Mouse (Mus musculus): Measurements from ENCODE around the gene Trappc1. TPM values are rescaled to one million over a fixed set of nuclear protein-coding genes. Genes with fewer than 3 reads are reported as not detected.

The Trappc1 gene
- total and polyA plus RNA-seq, 3 experiments, result 58.6 to 89.8 TPM; not detected in 1

GRCm38 (mm10) chr11:69366855-69367615 is 43.3 kb downstream of the Trappc1 start (continued):
- peak; percentile 43; the same call in 1 of the 2 replicates for TF ChIP-seq MXI1 (IDR thresholded peaks at IDR 0.05; ENCODE audit: low read depth, low read length)
- TF ChIP-seq GABPA (IDR thresholded peaks at IDR 0.05; ENCODE audit: low read depth, low read length), result no peak
- peak; percentile 41; the same call in 1 of the 2 replicates for TF ChIP-seq MAX (IDR thresholded peaks at IDR 0.05; ENCODE audit: low read length)
- TF ChIP-seq TAL1 (IDR thresholded peaks at IDR 0.05; ENCODE audit: low read length), result no peak

GRCm38 (mm10) chr11:69367616-69368355 is 44.0 kb downstream of the Trappc1 start:
- H3K9ac ChIP-seq (ENCODE audit: control insufficient read depth, low read depth, low read length, poor library complexity, severe bottlenecking), result peak overlapping the region; percentile 88
- no peaks in the 10 kb centered on the region for H3K9me3 ChIP-seq (replicated peaks; ENCODE audit: insufficient read depth, low read length)
- peaks cover 13 to 36% of the 10 kb centered on the region in 2 experiments for H3K4me1 ChIP-seq (ENCODE audit: control insufficient read depth in 1 of 2, insufficient read depth in 2 of 2, low read length in 2 of 2)
- peaks cover 15% of the 10 kb centered on the region for H3K79me2 ChIP-seq (ENCODE audit: control insufficient read depth, insufficient read depth, low read length, poor library complexity)
- peak overlapping the region; percentile 50 to 76 for H3K4me3 ChIP-seq (ENCODE audit: control insufficient read depth in 1 of 2, insufficient read depth in 1 of 2, low read depth in 2 of 2, low read length in 2 of 2)
- H3K27ac ChIP-seq (ENCODE audit: control insufficient read depth, low read depth, low read length), result peak overlapping the region; percentile 83
- peaks cover 0 to 20% of the 10 kb centered on the region in 2 experiments; a peak in 2 of 4 replicates for H3K36me3 ChIP-seq (ENCODE audit: control insufficient read depth in 1 of 2, insufficient read depth in 2 of 2, low read length in 2 of 2)
- H3K27me3 ChIP-seq (ENCODE audit: control insufficient read depth in 1 of 2, insufficient read depth in 2 of 2, low read length in 2 of 2), result no peaks in the 10 kb centered on the region
- peak; percentile 58 for DNase-seq (ENCODE audit: low read depth, low spot score)
- TF ChIP-seq BHLHE40 (IDR thresholded peaks at IDR 0.05; ENCODE audit: borderline replicate concordance, low read depth, low read length) (peak; percentile 46; the same call in 1 of the 2 replicates), MAX (IDR thresholded peaks at IDR 0.05; ENCODE audit: low read length) (peak; percentile 58; the same call in 1 of the 2 replicates), MXI1 (IDR thresholded peaks at IDR 0.05; ENCODE audit: low read depth, low read length) (peak; percentile 79), E2F4 (IDR thresholded peaks at IDR 0.05; ENCODE audit: borderline replicate concordance, low read depth, low read length) (no peak), ZC3H11A (IDR thresholded peaks at IDR 0.05; ENCODE audit: low read depth, low read length) (no peak), KAT2A (conservative IDR thresholded peaks at IDR 0.05; ENCODE audit: low read depth, low read length) (no peak), MYC (IDR thresholded peaks at IDR 0.05; ENCODE audit: low read depth, low read length) (peak; percentile 43; the same call in 1 of the 2 replicates), ZKSCAN1 (IDR thresholded peaks at IDR 0.05; ENCODE audit: low read depth, low read length) (no peak), POLR2A (IDR thresholded peaks at IDR 0.05; ENCODE audit: control insufficient read depth in 1 of 2, insufficient read depth in 1 of 2, low read depth in 1 of 2, low read length in 2 of 2, poor library complexity in 1 of 2) (no peak), ELF1 (IDR thresholded peaks at IDR 0.05; ENCODE audit: low read depth, low read length) (no peak), TCF12 (IDR thresholded peaks at IDR 0.05; ENCODE audit: low read depth, low read length) (no peak), JUND (IDR thresholded peaks at IDR 0.05; ENCODE audit: low read depth, low read length) (no peak), HCFC1 (IDR thresholded peaks at IDR 0.05; ENCODE audit: low read depth, low read length) (0 out of 2 replicates have a peak, but pooled peaks have one; percentile 18), EP300 (IDR thresholded peaks at IDR 0.05; ENCODE audit: low read depth in 1 of 2, low read length in 2 of 2) (no peak; a peak in 1 of 4 replicates), SMC3 (IDR thresholded peaks at IDR 0.05; ENCODE audit: low read depth, low read length) (no peak), UBTF (IDR thresholded peaks at IDR 0.05; ENCODE audit: borderline replicate concordance, insufficient read depth, low read depth, low read length) (no peak), MYB (IDR thresholded peaks at IDR 0.05; ENCODE audit: low read depth, low read length) (0 out of 2 replicates have a peak, but pooled peaks have one; percentile 17), MAFK (IDR thresholded peaks at IDR 0.05; ENCODE audit: borderline replicate concordance, low read depth, low read length) (no peak), TAL1 (IDR thresholded peaks at IDR 0.05; ENCODE audit: low read length) (no peak), ETS1 (IDR thresholded peaks at IDR 0.05; ENCODE audit: low read depth, low read length) (peak; percentile 16; the same call in 1 of the 2 replicates), GABPA (IDR thresholded peaks at IDR 0.05; ENCODE audit: low read depth, low read length) (no peak), CHD1 (IDR thresholded peaks at IDR 0.05; ENCODE audit: low read depth, low read length) (peak; percentile 86; the same call in 1 of the 2 replicates), NELFE (IDR thresholded peaks at IDR 0.05; ENCODE audit: low read depth, low read length) (no peak), TBP (IDR thresholded peaks at IDR 0.05; ENCODE audit: low read depth, low read length) (no peak), POLR2AphosphoS5 (IDR thresholded peaks at IDR 0.05; ENCODE audit: borderline replicate concordance, low read depth, low read length) (no peak), USF1 (IDR thresholded peaks at IDR 0.05; ENCODE audit: low read depth, low read length) (no peak), NRF1 (IDR thresholded peaks at IDR 0.05; ENCODE audit: insufficient read depth, low read depth, low read length, poor library complexity, severe bottlenecking) (no peak), CHD2 (IDR thresholded peaks at IDR 0.05; ENCODE audit: low read length) (no peak), POLR2AphosphoS2 (IDR thresholded peaks at IDR 0.05; ENCODE audit: low read length) (no peak), RAD21 (IDR thresholded peaks at IDR 0.05; ENCODE audit: low read depth, low read length) (no peak), GATA1 (IDR thresholded peaks at IDR 0.05; ENCODE audit: low read depth, low read length) (no peak), MAZ (IDR thresholded peaks at IDR 0.05; ENCODE audit: low read depth, low read length) (peak; percentile 60)

Measured in MEL (cell line).